Mouse (Mus musculus) CH12.LX (cell line): ENCODE measurements around the gene Brd3.

Experiments
- BHLHE40 ChIP-seq: IDR thresholded peaks from 2 replicates; pipeline ENCODE4 v1.6.1; 2011; ENCODE audit warnings: mild to moderate bottlenecking, low read depth, low read length, improper control_type of control experiment
- CTCF ChIP-seq, 2 experiments: IDR thresholded peaks in 1 of 2; conservative IDR thresholded peaks in 1 of 2; 2 replicates each; pipeline ENCODE4 v1.5.1; 2011 to 2012; ENCODE audit warnings: low read depth in 2 of 2, low read length in 2 of 2, improper control_type of control experiment in 1 of 2, inconsistent platforms in 1 of 2, mild to moderate bottlenecking in 1 of 2, moderate library complexity in 1 of 2
- EP300 ChIP-seq: IDR thresholded peaks from 2 replicates; pipeline ENCODE4 v1.6.1; 2011; ENCODE audit warnings: low read length, improper control_type of control experiment
- POLR2A ChIP-seq: IDR thresholded peaks from 2 replicates; pipeline ENCODE4 v1.6.1; 2011; ENCODE audit warnings: low read depth, mild to moderate bottlenecking, improper control_type of control experiment, low read length
- SMC3 ChIP-seq: IDR thresholded peaks from 2 replicates; pipeline ENCODE4 v1.6.1; 2011; ENCODE audit warnings: low read depth, low read length, improper control_type of control experiment
- TBP ChIP-seq: conservative IDR thresholded peaks from 2 replicates; pipeline ENCODE4 v1.6.1; 2011; ENCODE audit warnings: low read depth, low read length, improper control_type of control experiment
- USF1 ChIP-seq: IDR thresholded peaks from 2 replicates; pipeline ENCODE4 v1.6.1; 2014; ENCODE audit warnings: low read depth, mild to moderate bottlenecking, inconsistent platforms, low read length, improper control_type of control experiment
- ZC3H11A ChIP-seq: IDR thresholded peaks from 2 replicates; pipeline ENCODE4 v1.6.1; 2012; ENCODE audit warnings: low read depth, mild to moderate bottlenecking, inconsistent platforms, low read length, improper control_type of control experiment

DNA sequence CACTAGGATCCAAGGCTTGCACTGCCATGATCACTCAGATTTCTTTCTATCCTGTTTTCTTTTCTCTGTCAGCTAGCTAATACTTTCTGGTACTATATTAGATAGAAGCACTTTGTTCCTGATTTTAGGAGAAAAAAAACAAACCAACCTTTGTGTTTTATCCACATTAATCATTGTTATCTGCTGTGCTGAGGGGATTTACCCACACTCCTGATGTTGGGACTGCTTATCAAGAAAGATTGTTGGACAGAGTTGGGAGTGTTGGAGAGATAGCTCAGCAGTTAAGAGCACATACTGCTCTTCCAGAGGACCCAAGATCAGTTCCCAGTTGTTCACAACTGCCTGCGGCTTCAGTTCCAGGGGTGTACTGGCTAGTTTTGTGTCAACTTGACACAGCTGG lies 19.1 kb downstream of the Brd3 start:
- no peak for TF ChIP-seq CTCF (conservative IDR thresholded peaks at IDR 0.05 in 1 of 2, IDR thresholded peaks at IDR 0.05 in 1 of 2; ENCODE audit: low read depth in 2 of 2, low read length in 2 of 2)
- TF ChIP-seq EP300 = no peak
- TF ChIP-seq POLR2A = no peak
- TF ChIP-seq ZC3H11A = no peak
- TF ChIP-seq SMC3 = no peak
- TF ChIP-seq BHLHE40 = no peak
- no peak for TF ChIP-seq TBP
- TF ChIP-seq USF1 = no peak
